Mouse (Mus musculus): Measurements from ENCODE around the gene Gdf10.

Gdf10 gene

DNA sequence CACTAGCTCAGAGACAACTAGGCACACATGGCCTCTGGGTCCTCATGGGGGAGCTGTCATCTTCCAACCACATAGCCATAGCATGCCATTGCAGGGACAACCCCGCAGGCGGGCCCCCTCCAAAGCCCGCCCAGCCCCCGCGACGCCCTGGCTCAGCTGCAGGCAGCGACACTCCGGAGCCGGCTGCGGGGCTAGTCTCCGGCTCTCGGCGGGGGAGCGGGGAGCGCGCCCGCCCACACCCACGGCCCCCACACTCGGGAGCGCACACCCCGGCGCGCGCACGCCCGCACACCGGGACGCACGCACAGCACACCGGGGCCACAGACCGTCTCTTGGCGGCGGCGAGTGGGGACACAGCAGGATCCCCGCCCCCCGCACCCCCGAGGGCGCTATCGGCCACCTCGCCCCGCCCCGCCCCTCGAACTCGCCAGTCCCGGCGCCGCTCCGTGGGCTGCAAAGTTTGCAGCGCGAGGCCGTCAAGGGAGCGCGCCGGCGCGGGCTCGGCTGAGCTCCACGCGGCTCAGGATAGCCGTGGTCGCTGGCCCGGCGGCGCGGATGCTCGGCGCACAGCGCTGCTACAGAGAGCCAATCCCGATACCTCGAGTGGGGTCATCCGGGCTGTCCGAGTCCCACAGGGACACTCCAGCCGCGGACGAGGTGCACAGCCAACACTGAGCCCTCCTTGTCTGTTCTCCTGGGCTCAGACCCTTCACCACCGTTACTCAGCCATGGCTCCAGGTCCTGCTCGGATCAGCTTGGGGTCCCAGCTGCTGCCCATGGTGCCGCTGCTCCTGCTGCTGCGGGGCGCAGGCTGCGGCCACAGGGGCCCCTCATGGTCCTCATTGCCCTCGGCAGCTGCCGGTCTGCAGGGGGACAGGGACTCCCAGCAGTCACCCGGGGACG lies at the start of gene Gdf10:
Gene Gdf10, plus strand, starts transcription at position 420 of the 903 bp plus-strand sequence.
- peak in 1 of 2 experiments; percentile 19 for DNase-seq (ENCODE audit: low spot score in 2 of 2)

DNA sequence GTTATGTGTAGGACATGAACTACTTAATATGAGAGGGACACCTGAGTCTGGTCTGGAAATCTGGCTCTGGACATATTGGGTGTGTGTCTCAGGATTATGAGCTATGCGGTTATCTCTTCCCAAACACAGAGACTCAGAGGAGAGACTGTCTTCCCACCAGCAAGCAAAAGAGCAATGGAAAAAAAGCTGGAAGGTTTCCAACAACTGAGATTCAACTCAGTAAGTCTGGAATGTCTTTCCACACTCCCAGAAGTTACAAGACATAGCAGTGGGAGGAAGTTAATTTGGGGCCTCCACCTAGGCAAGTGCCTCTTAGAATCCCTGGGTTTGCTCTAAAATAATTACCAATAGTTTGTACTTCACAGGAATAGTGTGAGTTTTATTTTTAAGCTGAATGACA lies 44.6 kb upstream of the Gdf10 start:
- DNase-seq (ENCODE audit: low spot score in 2 of 2): no peak

DNA sequence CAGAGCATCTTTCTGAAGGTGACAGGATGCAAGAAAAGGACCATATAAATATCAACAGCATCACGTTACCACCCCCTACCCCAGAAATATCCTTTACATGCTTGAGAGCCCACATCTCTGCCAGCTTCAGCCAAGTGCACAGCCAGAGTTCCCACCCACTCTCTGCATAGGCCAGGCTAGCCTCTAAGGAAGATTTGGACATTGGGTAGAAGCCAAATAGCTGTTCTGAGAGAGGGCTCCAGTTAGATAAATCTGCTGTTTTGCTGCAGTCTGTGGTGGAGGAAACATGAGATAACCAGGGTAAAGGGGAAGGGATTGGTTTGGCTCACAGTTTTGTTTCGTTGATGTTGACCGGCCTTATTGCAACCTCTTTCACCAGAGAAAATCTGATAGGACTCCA lies 43.2 kb upstream of the Gdf10 start:
- no peak for DNase-seq (ENCODE audit: low spot score in 2 of 2)

DNA sequence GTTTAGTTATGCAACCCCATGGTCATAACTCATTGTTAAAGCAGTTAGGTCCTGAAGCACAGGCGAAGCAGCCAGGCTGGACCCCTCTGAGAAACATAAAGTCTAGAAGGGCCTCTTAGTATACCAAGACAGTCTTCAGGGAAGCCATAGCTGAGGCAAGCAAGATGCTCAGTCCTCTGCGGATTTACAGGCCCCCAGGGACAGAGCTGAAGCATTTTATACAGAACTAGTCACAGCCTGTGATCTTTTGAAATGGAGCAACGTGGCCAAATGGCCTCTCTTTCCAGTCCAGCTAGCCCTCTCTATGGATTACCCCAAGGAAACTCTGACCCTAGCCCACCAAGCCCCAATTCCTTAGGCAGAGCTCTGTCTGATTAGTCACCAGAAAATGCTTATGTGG lies 41.9 kb upstream of the Gdf10 start:
- DNase-seq (ENCODE audit: low spot score in 2 of 2): peak in 1 of 2 experiments; percentile 13

DNA sequence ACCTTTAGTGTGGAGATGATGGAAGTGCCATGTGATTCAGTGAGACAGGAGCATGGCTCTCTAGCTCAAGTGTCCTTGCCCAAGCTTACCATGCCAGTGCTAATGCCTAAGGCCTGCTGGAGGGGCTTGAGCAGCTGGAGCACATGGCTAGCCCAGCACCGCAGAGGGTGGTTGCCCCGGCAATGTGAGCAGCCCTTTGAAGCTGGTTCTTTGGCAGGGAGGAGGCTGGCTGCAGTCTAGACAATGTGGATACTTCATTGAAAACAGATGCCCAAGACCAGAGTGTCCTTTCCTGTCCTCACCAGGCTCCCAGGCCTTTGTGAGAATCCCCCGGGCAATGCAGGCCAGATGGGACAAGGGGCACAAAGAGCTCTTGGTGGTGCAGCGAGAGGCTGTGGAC lies 40.3 kb upstream of the Gdf10 start:
- DNase-seq (ENCODE audit: low spot score in 2 of 2): no peak

DNA sequence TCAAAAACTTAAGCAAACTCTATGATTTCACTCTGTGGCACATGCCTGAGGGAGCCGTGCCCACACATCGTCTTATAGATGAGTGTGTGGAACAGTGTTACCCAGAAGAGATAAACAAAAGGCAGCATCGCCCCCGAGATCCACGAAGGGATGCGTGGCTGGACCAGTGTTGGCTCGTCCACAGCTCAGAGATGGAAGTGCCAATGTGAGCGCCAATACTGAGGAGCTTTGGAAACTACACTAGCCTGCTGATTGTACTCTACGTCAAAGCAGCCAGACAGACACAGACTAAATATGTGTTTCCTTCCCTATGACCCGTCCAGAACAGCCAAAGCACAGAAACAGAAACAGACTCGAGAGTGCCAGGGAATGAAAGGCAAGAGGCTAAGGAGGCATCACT lies 37.9 kb upstream of the Gdf10 start:
- DNase-seq (ENCODE audit: low spot score in 2 of 2): no peak

DNA sequence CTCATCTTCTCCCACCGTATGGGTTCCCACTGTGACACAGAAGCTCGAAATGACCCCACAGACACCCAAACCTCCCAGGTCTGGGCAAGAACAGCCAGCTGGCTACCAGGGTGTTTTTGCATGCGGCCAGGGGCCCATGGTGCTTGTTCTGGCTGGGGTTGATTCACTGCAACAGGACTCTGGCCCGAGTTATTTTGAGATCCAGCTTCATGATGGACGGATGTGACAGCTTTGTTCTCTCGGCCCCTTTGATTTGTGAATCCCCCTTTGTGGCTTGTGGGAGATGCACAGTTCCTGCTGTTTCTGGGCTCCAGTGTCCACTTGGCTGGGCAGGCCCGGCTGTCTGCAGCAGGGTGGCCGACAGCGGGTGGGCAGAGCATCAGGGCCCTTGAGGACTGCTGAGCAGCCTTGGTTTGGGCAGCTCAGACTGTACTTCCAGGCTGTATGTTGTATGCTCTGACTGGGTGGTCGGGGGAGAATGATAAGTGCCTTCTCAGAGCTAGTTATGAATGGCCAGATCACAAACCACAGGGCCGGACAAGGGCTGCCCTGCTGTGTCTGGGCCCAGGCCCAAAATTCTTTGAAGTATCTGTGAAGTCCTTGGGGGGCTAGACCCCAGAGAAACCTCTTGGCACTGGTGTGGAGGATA lies 34.9 kb upstream of the Gdf10 start:
- DNase-seq (ENCODE audit: low spot score in 2 of 2): no peak

DNA sequence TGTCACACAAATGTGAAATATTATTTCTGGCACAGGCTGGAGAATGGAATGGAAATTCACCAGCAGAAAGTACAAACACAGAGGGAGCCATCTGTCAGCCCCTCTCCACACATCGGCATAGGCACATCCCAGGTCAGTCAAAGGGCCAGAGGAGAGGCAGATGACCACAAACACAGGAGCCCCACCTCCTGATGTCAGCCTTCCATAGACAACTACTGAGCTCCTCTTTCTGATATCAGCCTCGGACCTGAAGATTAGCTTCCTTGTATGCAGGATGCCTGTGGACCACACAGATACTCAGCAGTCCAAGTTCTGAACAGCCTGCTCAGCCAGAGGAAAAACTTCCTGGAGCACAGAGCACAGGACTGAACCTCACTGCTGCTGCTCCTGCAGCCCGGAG lies 33.4 kb upstream of the Gdf10 start:
- DNase-seq (ENCODE audit: low spot score in 2 of 2): no peak

DNA sequence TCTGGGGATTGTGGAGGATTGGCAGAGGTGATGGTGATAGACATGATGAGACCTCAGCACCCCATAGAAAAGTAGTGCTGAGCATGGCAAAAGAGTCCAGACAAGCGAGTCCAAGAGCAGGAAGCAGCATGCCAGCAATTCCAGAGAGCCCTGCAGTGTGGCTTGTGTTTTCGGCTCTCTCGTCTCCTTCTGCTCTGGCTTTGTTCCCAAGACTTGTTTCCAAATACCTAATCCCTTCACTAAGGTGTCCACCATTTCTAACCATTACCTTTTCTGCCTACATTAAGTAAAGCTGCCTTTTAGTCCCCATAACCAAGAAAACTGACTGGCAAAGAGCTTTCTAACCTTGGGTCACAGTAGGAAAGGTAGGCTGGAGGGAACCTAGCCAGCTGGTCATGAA lies 31.9 kb upstream of the Gdf10 start:
- DNase-seq (ENCODE audit: low spot score in 2 of 2): no peak

DNA sequence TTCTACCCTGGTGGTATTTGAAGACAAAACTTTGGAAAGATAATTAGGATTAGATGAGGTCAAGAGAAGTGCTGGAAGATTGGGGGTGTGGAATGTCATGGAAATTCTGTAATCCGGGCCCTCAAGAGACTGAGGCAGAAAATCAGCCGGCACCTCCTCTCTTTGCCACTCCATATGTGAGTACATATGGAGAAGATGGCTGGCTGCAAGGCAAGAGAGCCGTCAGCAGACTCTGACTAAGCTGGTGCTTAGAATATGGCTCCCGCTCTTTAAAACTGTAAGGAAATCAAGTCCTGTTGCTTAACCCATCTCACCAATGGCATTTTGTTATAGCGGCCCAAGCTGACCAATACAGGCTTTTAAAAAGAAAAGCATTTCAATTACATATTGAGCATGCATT lies 27.6 kb upstream of the Gdf10 start:
- no peak for DNase-seq (ENCODE audit: low spot score in 2 of 2)

DNA sequence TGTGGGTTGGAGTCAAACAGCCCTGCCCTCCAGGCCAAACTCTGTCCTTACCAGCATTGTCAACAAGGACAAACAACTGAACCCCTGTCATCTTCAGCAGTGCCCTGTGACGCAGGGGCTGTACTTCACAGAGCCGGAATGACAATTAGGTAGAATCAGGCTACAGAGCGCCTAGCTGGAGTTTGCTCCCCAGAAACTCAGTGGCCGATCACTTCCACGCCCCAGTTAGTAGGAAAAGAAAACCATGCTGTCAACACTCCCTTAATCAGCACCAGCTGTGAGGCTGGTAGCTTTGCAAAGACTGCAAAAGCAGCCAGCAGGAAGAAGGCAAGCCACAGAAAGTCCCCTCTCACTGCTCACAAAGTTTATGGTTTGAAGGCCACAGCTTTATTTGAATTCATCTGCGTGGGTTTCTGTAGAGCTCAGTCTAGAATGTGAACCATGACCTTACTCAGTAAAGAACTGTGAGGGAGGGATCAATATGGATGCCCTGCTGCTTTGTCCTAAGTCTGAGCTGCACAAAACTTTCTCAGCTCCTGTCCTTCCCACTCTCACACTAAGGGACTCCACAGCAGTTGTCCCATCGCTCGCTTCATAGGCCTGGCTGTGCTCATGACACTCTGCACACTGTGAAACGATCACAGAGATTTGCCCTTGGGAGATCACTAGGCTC lies 26.6 kb upstream of the Gdf10 start:
- no peak for DNase-seq (ENCODE audit: low spot score in 2 of 2)

DNA sequence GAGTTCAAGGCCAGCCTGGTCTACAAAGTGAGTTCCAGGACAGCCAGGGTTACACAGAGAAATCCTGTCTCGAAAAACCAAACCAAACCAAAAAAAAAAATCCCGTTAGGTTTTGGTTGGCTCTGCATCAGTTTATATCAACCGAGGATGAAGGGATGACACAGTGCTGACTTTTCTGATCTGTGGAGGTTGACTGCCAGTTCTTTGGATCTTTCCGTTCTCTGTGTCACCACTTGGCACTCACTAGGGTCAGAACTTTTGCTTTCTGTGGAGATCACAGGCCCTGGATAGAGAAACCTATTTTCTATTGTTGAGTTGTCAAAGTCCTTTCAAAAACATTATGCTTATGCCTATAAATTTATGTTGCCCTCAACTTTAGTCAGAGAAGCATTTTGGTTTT lies 20.6 kb upstream of the Gdf10 start:
- no peak for DNase-seq (ENCODE audit: low spot score in 2 of 2)

DNA sequence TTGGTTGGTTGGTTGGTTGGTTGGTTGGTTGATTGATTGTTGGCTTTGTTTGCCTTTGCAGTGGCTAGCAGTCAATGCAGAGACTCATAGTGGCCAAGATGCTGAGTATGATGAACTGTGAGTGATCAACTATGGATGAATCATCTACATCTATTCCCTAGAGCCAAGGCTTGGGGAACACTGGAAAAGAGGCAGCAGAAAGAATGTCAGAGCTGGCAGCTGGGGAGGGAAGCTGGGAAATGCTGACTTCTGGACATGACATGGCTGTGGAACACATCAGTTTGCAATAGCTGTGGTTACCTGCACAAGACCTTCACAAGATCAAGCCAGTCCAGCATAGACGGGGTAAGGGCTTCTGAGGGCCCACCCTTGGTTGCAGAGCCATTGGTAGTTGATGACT lies 20.2 kb upstream of the Gdf10 start:
- DNase-seq (ENCODE audit: low spot score in 2 of 2): no peak

DNA sequence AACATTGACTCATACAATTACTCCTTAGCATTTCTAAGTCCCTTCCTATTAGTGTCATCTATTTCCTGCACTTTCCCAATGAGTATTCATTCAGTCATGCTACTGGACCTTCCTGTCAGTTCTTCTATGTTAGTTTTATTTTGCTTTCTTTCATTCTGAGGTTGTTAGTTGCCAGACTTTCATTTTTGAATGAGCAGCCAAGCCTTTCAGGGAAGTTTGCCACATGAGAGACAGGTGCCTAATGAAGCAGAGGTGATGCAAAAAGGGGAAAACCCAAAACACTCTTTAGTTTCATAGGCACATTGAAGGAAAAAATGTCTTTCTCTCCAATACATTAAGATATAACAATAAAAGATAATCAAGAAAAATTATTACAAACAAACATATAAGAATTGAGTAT lies 18.5 kb upstream of the Gdf10 start:
- DNase-seq (ENCODE audit: low spot score in 2 of 2): no peak

DNA sequence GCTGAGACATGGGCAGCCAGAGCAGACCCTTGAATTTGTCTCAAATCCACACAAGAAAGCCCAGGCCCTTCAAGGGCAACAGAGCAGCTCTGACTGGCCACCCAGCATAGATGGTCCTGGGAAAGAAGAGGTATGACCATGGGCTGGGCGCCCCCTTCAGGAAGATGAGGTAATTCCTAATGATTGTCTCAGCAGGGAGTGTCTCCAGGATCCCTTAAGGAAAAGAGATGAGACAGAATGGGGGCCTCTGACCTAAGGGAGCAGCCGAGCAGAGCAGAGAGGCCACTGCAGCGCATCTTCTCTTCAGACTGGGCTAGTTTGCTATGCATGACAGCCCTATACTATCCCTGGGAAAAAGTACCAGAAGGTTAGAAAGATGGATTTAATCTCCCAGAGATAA lies 9.7 kb upstream of the Gdf10 start:
- peak in 1 of 2 experiments; percentile 39 for DNase-seq (ENCODE audit: low spot score in 2 of 2)

DNA sequence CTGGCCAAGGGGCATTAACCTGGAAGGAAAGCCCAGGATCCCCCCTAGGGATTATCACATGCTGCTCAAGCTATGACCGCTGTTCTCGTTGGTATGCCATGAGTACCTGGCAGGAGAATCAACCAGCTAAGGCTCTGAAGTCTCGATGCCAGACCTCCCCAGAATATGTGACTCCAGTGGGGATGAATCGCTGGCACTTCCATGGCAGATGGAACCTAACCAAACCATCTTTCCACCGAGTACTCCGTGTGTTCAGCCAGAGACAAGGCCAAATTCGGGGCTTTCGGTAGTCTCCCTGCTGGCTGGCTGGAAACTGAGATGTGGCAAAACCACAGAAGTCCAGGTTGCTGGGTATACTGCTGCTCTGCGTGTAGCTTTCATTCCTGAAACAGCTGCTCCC lies 9.2 kb upstream of the Gdf10 start:
- no peak for DNase-seq (ENCODE audit: low spot score in 2 of 2)

DNA sequence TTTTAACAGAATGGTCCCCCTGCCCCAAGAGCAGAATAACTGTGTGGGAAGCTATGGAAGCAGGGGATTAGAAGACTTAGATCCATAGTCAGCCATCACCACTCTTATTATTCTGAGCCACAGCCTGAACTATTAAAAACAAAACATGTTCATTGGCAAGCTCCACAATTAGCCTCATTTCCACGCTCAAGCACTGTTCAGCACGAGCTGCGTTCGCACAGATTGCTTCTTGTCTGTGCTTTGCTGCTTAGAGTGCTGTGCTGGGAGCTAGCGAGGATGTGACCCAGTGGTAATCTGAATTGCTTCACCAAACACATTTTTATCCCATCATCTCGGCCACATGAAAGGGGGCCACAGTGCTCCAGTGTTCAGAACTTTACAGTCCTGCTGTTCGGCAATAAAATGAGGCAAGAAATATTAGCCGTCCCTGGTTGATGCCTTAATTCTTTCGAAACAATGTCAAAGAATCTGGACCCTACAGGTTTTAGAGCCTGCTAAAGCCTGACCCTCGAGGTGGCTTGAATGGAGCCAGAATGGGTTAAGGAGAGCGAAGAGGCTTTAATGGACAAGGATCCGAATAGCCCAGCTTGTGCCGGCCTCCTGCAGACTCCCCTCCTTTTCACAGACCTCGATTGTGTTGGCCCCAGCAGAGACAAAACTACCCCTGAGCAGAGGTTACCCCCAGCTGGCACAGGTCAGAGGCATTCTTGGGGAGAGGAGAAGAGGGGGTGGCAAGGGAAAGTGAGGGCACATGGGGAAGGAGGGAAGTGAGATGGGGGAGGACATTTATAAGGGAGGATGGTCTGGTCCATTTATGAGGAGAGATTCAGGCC lies 2.4 kb upstream of the Gdf10 start:
- no peak for DNase-seq (ENCODE audit: low spot score in 2 of 2)

DNA sequence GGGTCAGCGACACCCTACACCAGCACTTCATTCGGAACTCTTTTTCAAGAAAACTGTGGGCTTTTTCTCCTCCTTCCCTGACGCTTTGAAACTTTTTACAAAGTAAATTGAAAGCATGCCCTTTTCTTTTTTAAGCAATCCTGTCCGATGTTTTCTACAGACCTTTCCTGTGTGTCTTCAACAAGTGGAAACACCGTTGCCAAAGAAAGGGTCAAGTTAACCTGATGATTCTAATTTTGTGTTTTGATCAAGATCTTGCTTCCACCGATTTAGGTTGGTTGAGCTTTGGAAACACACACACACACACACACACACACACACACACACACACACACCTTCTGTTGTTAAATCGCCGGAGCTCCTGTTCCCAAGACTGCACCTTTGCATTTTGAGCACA lies 618 bp upstream of the Gdf10 start:
- no peak for DNase-seq (ENCODE audit: low spot score in 2 of 2)

DNA sequence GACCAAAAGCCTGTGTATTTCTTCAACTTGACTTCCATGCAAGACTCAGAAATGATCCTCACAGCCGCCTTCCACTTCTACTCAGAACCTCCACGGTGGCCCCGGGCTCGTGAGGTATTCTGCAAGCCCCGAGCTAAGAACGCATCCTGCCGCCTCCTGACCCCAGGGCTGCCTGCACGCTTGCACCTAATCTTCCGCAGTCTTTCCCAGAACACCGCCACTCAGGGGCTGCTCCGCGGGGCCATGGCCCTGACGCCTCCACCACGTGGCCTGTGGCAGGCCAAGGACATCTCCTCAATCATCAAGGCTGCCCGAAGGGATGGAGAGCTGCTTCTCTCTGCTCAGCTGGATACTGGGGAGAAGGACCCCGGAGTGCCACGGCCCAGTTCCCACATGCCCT lies 8.5 kb downstream of the Gdf10 start:
- no peak for DNase-seq (ENCODE audit: low spot score in 2 of 2)

DNA sequence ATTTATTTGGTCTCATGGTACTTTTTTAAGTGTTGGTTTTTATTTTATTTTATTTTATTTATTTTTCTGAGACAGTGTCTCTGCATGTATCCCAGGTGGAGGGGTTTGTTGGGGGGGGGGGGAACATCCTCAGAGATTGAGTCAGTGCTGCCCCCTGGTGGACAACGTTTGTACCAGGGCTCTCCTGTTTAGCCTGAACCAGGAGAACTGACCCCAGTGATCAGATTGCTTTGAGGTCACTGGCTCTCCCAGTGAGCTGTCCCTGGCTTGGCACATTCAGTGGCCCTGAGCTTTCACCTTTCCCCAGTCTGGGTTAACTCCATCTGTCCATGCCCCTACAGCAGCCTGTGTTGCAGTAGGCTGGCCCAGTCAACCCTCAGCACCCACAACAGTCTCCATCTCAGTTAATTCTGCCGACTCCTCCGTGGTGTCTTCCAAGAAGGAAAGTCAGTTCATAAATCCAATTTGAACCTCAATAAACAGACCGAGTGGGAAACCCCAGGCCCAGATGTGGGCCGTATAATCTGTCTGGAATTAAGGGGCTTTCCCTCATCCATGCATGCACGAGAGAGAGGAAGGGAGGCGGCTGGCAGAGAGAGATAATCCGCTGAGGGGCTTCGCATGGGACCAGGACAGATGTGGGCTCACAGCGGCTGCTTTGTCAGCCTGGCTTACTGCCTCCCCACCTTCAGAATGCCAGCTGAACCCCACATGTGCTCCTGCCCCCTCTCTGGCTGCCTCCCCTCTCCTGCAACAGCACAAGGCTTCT lies 9.7 kb downstream of the Gdf10 start:
- DNase-seq (ENCODE audit: low spot score in 2 of 2): peak in 1 of 2 experiments; percentile 49

DNA sequence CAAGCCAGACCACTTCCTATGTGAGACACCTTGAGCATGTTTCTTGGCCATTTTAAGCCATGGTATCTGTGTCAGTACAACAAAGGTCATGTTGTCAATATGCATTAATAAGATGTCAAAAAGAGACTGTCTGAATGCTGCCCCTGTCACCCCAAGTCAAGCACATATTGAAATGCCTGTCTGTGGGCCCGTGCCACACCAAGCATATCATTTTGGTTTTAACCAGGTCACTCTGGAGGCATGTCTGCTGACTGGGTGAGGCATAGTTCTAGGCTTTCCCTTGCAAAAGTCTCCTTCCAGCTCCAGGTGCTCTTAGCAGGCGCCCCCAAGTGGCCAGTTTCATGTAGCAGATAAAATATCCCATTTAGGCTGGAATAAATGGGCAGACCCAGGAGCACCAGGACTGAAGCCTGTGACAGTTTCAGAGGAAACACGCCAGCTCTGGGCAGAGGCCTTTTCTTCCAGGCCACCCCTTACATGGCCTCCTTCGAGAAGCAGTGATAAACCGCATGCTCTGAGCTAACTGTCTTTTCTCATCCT lies 10.5 kb downstream of the Gdf10 start:
- DNase-seq (ENCODE audit: low spot score in 2 of 2): peak in 1 of 2 experiments; percentile 32
